Mouse (Mus musculus) kidney, adult 9 months (tissue): ENCODE measurements around the gene Figla.
"Not testable (repeated sequence)": the region's sequence is repeated elsewhere in the genome, so short reads cannot be mapped to it uniquely, and the experiment has no call there.

Source experiments
- DNase-seq: peaks from one replicate; pipeline ENCODE4 v3.0.0; 2022

Gene Figla

GRCm38 (mm10) chr6:86015871-86016270 lies at the start of gene Figla:
TSS of gene Figla (plus strand) at chr6:86016171.
- DNase-seq, result no peak

DNA sequence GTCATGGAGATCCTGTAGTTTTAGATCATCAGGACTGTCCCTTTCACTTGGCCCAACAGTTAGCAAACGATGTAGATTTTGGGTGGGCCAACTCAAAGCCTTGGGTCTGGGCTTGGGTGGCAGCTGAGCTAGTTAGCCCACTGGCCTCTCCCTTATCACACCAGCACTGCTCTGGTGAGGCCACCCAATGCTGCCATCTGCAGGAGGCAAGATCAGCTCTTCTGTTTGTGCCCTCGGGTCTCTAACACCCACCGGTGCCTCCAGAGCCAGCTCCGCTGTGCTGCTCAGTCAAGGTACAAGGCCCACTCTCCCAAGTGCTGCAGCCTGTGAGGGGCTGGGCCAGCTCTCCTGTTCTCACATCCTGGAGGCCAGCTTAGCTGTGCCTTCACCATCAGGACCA lies 49.3 kb upstream of the Figla start:
- no peak for DNase-seq

GRCm38 (mm10) chr6:85969889-85970288 lies 46.1 kb upstream of the Figla start:
- no peak for DNase-seq

GRCm38 (mm10) chr6:85972699-85973098 lies 43.3 kb upstream of the Figla start:
- no peak for DNase-seq

GRCm38 (mm10) chr6:85973336-85973735 lies 42.6 kb upstream of the Figla start:
- DNase-seq, result no peak

DNA sequence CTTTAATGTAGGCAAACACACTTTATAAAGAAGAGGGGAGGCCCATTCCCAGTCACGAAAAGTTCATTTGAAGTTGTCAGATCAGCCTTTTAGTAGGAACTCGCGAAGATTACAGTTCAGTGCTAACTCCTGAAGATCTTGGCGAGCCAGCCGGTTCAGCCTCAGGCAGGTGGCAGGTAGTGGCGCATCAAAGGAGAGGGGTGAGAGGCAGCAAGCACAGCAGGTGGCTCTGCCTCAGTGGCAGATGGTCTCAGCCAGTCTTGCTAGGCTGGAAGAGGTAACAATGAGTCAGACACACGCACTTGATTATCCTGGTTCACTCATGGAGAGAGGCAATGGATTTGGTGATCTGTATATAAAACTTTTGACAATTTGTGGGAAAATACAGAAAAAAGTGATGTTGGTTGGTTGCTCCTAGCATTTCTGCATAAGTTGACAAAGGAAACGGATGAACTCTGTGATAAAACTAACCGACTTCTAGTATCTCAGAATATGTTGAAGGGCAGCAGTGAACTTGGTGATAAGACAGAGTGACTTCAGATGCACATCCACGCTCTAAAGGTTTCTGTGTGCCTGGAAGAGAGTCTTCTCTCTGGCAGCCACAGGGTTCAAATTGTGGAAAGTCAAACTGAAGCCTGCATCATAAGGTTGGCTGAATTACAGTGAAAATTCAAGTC lies 40.9 kb upstream of the Figla start:
- no peak for DNase-seq

DNA sequence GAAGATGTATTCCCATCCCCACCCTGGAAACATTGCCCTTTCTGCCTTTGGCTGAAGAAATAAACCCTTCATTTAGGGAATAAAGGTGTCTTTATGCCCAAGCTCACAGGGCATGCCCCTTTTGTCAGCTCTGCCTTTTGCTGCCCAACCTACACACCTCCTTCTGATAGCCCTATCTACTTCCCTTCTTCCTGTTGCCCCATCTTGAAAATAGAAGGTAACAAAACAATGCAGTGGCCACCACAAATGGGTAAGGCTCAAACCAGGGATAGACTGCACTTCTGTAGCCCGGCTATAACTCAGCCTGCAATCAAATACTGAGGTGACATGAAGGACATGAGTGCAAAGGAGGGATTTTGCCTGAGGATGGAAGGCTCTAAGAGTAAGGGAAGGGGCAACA lies 40.2 kb upstream of the Figla start:
- no peak for DNase-seq

DNA sequence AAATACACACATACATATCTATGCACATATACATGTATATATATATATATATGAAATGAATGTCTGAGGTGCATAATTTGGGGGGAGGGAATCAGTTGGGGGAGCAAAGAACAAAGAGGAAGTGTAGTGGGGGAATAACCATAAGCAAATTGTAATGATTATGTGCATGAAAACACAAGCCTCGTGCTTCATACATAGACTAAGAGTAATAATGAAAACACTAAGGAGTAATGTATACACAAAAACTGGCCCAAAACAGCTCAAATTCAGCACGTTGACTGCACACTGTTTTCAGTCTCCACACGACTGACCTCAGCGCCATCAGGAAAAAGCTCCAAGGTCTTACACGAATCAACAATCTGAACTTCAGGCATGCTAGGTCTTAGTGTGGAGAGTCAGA lies 39.7 kb upstream of the Figla start:
- DNase-seq, result no peak

DNA sequence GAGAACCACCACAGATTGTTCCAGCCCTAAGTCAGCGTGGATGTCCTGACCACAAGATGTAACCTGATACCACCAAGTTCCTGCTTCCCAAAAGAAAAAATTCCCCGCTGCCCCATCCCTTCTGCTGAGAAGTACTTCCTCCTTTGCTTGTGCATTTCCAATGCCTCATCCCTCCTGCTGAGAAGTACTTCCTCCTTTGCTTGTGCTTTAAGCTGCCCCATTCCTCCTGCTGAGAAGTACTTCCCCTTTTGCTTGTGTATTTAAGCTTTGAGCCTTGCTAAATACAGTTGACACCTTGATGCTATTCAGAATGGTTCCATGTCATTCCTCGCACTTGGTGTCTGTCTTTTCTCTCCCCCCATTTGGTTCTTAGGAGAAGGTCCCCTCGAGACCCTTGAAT lies 37.2 kb upstream of the Figla start:
- DNase-seq, result not testable (repeated sequence)

DNA sequence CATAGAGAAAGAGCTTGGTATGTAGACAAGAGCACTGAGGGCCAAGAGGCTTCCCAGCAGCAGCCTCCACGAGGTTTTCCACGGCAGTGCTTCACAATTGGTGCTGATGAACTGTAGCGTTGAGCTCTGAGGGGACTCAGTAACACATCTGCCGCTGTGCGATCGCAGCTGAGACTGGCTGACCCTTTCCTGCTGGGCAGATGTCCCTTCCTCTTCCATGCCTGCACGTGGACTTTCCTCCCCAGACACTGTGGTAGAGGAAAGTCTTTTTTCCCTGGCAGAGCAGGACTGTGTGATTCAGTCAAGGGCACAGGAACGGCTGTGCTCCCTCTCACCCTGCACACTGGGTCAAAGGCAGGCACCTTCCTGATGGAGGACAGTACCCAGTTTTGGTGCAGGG lies 31.6 kb upstream of the Figla start:
- DNase-seq, result no peak

DNA sequence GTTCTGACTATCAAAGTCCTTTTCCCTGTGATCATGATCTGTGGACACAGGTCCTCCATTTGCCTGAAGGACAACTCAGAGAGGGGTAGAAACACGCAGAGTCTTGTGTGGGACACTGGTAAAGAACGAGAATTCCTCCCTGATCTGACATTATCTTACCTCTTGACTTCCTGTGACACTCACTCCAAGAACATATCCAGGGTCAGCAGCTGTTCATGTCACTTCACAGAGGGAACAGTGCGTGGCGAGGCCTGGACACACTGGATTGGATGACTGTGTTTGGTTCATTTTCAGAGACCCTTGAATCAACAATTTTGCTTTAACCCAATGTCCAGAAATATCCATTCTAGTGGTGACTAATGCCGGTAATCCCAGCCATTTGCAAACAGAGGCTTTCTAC lies 26.4 kb upstream of the Figla start:
- DNase-seq, result not testable (repeated sequence)

GRCm38 (mm10) chr6:85990774-85991173 lies 25.2 kb upstream of the Figla start:
- DNase-seq, result not testable (repeated sequence)

GRCm38 (mm10) chr6:86003405-86003925 lies 12.5 kb upstream of the Figla start:
- peak; percentile 20 for DNase-seq

DNA sequence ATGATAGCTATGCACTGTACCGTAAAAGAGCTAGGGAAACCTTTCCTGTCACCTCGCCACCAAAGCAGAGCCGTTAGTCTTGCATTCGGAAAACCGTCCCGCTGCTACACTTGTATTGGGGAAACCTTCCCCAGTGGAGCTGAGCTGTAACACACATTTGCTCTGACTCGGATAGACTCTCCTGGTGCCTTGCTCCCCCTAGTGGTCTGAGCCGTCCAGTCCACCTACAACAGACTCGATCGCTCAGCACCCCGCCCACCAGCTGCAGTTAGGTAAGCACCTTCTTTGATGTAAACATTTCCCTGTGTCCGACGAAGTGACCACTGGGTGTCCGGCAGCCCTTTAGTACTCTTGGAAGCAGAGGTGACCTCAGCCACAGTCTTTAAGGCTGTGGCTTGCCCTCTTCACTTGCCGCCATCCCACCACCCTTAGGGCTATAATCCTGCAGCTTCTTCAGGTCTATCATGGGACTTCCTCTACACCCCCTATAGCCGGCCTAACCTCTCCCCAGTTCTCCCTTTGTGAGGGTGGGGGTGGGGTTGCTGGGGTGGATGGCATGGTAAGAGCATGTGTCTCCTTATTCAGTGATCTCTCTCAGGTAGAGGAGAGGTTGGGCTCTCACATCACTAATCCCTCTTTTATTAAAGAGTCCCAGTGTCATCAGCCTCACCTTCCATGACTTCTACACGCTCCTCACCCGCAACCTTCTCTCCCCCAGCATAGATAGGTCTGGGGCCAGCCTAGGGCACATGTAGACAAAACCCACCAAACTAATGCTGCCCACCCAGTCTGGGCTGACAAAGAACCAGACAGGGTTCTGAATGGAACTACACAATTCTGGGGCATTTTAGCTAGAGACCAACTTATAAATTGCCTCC lies 11.5 kb upstream of the Figla start:
- DNase-seq, result peak; percentile 79

GRCm38 (mm10) chr6:86009980-86010379 lies 6.0 kb upstream of the Figla start:
- peak; percentile 61 for DNase-seq

GRCm38 (mm10) chr6:86014812-86015211 lies 1.2 kb upstream of the Figla start:
- peak; percentile 27 for DNase-seq

GRCm38 (mm10) chr6:86016793-86017350 lies 901 bp downstream of the Figla start:
- no peak for DNase-seq

- no peak for DNase-seq
Observed at GRCm38 (mm10) chr6:86019415-86020237, 3.7 kb downstream of the Figla start.

- peak; percentile 54 for DNase-seq
Observed at GRCm38 (mm10) chr6:86020948-86021347, 5.0 kb downstream of the Figla start.

- no peak for DNase-seq
Observed at GRCm38 (mm10) chr6:86026632-86027292, 10.8 kb downstream of the Figla start.

GRCm38 (mm10) chr6:86028150-86028549 lies 12.2 kb downstream of the Figla start:
- DNase-seq, result no peak
